Mouse (Mus musculus) small intestine, adult 2 months (tissue): ENCODE data around the gene Gm8332. TPM values are rescaled to one million over a fixed set of nuclear protein-coding genes. Genes with fewer than 3 reads are reported as not detected.
"Not testable (repeated sequence)": the region's sequence is repeated elsewhere in the genome, so short reads cannot be mapped to it uniquely, and the experiment has no call there.

Experiments used
- H3K27ac ChIP-seq: fragments of 200-500 bp; 2 replicates; pipeline ENCODE4 v1.5.1; 2012; ENCODE audit warnings: low read depth, low read length, control low read depth, inconsistent platforms; ENCODE audit not compliant: insufficient read depth
- H3K27me3 ChIP-seq: fragments of 200-500 bp; 2 replicates; pipeline ENCODE4 v1.6.1; 2012; ENCODE audit warnings: mild to moderate bottlenecking, moderate library complexity, low read length, inconsistent platforms; ENCODE audit not compliant: control insufficient read depth, insufficient read depth
- H3K36me3 ChIP-seq: fragments of 200-500 bp; 2 replicates; pipeline ENCODE4 v1.6.1; 2012; ENCODE audit warnings: mild to moderate bottlenecking, low read length, control low read depth, inconsistent platforms; ENCODE audit not compliant: control insufficient read depth, insufficient read depth
- H3K4me1 ChIP-seq: fragments of 200-500 bp; 2 replicates; pipeline ENCODE4 v1.6.1; 2012; ENCODE audit warnings: low read length, inconsistent platforms, mixed read lengths; ENCODE audit not compliant: control insufficient read depth, insufficient read depth, insufficient read length
- H3K4me3 ChIP-seq: fragments of 200-500 bp; 2 replicates; pipeline ENCODE4 v1.5.1; 2012; ENCODE audit warnings: low read depth, mild to moderate bottlenecking, control low read depth, inconsistent platforms, low read length, moderate library complexity
- CTCF ChIP-seq: fragments of 200-500 bp; IDR thresholded peaks from 2 replicates; pipeline ENCODE4 v1.5.1; 2012; ENCODE audit warnings: low read depth, mild to moderate bottlenecking, control low read depth, inconsistent platforms, low read length, moderate library complexity, mixed read lengths; ENCODE audit not compliant: insufficient replicate concordance, insufficient read length; ENCODE audit errors: extremely low read depth
- POLR2A ChIP-seq: fragments of 200-500 bp; IDR thresholded peaks from 2 replicates; pipeline ENCODE4 v1.6.1; 2012; ENCODE audit warnings: low read depth, mild to moderate bottlenecking, control low read depth, inconsistent platforms, low read length, moderate library complexity
- WGBS: fragments of 180-500 bp; shearing (Covaris S2); methylation state at CpG from one replicate; pipeline ENCODE4 v1.1.7; 2018; 5-methylcytosine and 5-hydroxymethylcytosine counted together
- polyA plus RNA-seq: library from polyadenylated mRNA; depleted of rRNA; stranded (reverse); fragments of >200 nt; gene quantifications from 2 replicates; pipeline ENCODE4 v1.2.3, GENCODE M21; 2012; rRNA removed

Gene Gm8332
- not detected in 2 replicates for polyA plus RNA-seq

DNA sequence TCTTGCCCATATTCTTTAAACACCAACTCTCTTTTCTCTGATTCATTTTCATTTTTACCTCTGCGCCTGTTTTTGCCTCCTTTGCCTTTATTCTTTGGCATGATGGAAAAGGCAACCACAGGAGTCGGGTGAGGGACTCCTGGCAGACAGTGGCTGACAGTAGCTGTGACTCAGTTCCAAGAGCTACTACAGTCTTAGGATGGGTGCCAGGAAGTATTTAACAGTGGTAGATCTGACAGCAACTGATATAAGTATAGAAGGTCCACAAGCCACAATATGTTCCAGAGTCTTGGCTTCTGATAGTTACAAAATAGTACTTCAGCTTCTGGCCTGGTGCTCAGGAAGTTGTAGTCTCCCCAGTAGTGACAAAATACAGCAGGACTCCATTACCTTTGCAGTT, at the start of gene Gm8332:
Gm8332 (minus strand) TSS at position 101 of the 400 bp plus-strand sequence.
- H3K27me3 ChIP-seq, H3K27ac ChIP-seq, H3K4me1 ChIP-seq, H3K36me3 ChIP-seq, H3K4me3 ChIP-seq: not testable (repeated sequence)
- 54% methylated on average over 1 of the region's 2 CpGs for WGBS

DNA sequence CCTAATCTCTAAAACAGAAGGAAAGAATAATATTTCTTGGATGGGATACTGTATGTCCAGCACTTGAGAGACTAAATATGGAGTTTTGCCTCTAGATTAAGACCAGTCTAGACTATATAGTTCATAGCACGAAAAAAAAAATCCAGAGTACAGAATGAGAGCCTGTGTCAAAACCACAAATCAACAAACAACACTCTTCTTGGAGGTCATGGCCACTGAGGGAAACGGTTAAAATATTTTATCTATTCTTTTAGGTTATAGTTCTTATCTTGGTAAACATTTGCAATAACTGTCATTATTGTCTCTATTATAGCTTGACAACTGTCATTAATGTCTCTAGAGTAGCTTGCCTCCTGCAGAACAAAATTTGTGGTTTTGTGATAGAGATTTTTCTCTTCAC, 47.3 kb upstream of the Gm8332 start:
- H3K36me3 ChIP-seq, H3K4me3 ChIP-seq, H3K4me1 ChIP-seq, H3K27me3 ChIP-seq, H3K27ac ChIP-seq: not testable (repeated sequence)
- 37% methylated on average over 2 of the region's 2 CpGs for WGBS

GRCm38 (mm10) chr12:88293082-88293481, 43.2 kb upstream of the Gm8332 start:
- not testable (repeated sequence) for H3K27ac ChIP-seq, H3K4me3 ChIP-seq, H3K4me1 ChIP-seq, H3K36me3 ChIP-seq, H3K27me3 ChIP-seq
- WGBS = 63% methylated on average over 4 of the region's 4 CpGs

GRCm38 (mm10) chr12:88285224-88285623, 35.3 kb upstream of the Gm8332 start:
- 81% methylated on average over 5 of the region's 5 CpGs for WGBS
- H3K36me3 ChIP-seq, H3K4me3 ChIP-seq, H3K4me1 ChIP-seq, H3K27ac ChIP-seq, H3K27me3 ChIP-seq: not testable (repeated sequence)

- 77% methylated on average over 5 of the region's 5 CpGs for WGBS
- not testable (repeated sequence) for H3K27me3 ChIP-seq, H3K4me3 ChIP-seq, H3K36me3 ChIP-seq, H3K27ac ChIP-seq, H3K4me1 ChIP-seq
These were observed 24.5 kb upstream of the Gm8332 start, which contains the start of gene Gm5662 for GRCm38 (mm10) chr12:88274400-88274799. Gene Gm5662, minus strand, starts transcription at chr12:88274500.

- 58% methylated on average over 1 of the region's 1 CpGs for WGBS
- no peaks in the 10 kb centered on the region for H3K27me3 ChIP-seq
- TF ChIP-seq CTCF (no peak), POLR2A (no peak)
- H3K36me3 ChIP-seq = no peaks in the 10 kb centered on the region
- H3K27ac ChIP-seq = no peak overlapping the region
- H3K4me1 ChIP-seq = no peaks in the 10 kb centered on the region
- H3K4me3 ChIP-seq = no peak overlapping the region
These were observed 7.3 kb upstream of the Gm8332 start for GRCm38 (mm10) chr12:88257241-88257640.

- not testable (repeated sequence) for H3K4me1 ChIP-seq, H3K27me3 ChIP-seq, H3K36me3 ChIP-seq, H3K4me3 ChIP-seq, H3K27ac ChIP-seq
- 47% methylated on average over 2 of the region's 2 CpGs for WGBS
These were observed 6.0 kb upstream of the Gm8332 start for GRCm38 (mm10) chr12:88255917-88256316.

DNA sequence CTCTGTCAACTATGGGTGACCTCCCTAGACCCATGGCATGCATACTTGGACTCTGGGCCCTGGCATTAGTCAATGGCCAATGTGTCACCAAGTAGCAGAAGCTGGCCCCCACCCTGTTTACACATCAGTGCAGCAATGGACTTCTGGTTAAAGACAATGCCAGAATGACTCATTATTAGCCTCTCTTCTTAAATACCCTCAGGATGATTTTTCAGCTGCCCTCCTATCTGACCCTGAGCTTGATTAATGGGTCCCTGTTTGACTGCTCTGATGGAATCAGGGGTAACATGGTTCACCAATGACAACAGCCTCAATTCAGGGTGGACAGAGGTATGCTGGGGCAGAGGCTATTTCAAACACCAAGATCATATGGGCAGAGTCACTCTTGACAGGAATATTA, 4.1 kb downstream of the Gm8332 start:
- H3K4me3 ChIP-seq, H3K36me3 ChIP-seq, H3K27ac ChIP-seq, H3K4me1 ChIP-seq, H3K27me3 ChIP-seq: not testable (repeated sequence)

DNA sequence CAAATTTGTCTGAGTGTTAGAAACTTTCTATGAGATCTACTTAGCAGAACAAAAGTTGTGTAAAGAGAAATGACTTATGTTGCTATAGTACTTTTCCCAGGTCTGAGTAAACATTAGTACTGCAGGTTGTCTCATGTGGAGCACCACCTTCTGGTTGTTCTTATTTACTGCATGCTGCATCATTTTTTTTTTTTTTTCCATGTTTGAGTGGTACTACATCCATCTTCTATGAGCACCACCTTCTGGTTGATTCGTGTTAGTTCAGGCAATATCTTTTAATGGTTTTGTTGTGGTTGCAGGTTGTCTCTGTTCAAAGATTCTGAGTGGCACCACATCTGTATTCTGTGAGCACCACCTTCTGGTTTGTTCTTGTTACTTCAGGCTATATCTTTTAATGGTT, 7.0 kb downstream of the Gm8332 start:
- WGBS = 52% methylated on average over 1 of the region's 1 CpGs
- H3K27me3 ChIP-seq, H3K4me1 ChIP-seq, H3K4me3 ChIP-seq, H3K27ac ChIP-seq, H3K36me3 ChIP-seq: not testable (repeated sequence)
